Mouse (Mus musculus) CH12.LX (cell line): ENCODE data around the gene Dpp10.

Source experiments
- CTCF ChIP-seq, 2 experiments: IDR thresholded peaks in 1 of 2; conservative IDR thresholded peaks in 1 of 2; 2 replicates each; pipeline ENCODE4 v1.5.1; 2011 to 2012; ENCODE audit warnings: low read depth in 2 of 2, low read length in 2 of 2, improper control_type of control experiment in 1 of 2, inconsistent platforms in 1 of 2, mild to moderate bottlenecking in 1 of 2, moderate library complexity in 1 of 2
- EP300 ChIP-seq: IDR thresholded peaks from 2 replicates; pipeline ENCODE4 v1.6.1; 2011; ENCODE audit warnings: low read length, improper control_type of control experiment
- MAX ChIP-seq: IDR thresholded peaks from 2 replicates; pipeline ENCODE4 v1.6.1; 2011; ENCODE audit warnings: low read length, improper control_type of control experiment
- MAZ ChIP-seq: IDR thresholded peaks from 2 replicates; pipeline ENCODE4 v1.6.1; 2012; ENCODE audit warnings: low read depth, mild to moderate bottlenecking, inconsistent platforms, low read length, improper control_type of control experiment, moderate library complexity
- SMC3 ChIP-seq: IDR thresholded peaks from 2 replicates; pipeline ENCODE4 v1.6.1; 2011; ENCODE audit warnings: low read depth, low read length, improper control_type of control experiment
- TBP ChIP-seq: conservative IDR thresholded peaks from 2 replicates; pipeline ENCODE4 v1.6.1; 2011; ENCODE audit warnings: low read depth, low read length, improper control_type of control experiment
- TCF12 ChIP-seq: IDR thresholded peaks from 2 replicates; pipeline ENCODE4 v1.6.1; 2014; ENCODE audit warnings: low read depth, mild to moderate bottlenecking, inconsistent platforms, low read length, improper control_type of control experiment
- USF2 ChIP-seq: conservative IDR thresholded peaks from 2 replicates; pipeline ENCODE4 v1.6.1; 2011; ENCODE audit warnings: low read depth, low read length, improper control_type of control experiment

DNA sequence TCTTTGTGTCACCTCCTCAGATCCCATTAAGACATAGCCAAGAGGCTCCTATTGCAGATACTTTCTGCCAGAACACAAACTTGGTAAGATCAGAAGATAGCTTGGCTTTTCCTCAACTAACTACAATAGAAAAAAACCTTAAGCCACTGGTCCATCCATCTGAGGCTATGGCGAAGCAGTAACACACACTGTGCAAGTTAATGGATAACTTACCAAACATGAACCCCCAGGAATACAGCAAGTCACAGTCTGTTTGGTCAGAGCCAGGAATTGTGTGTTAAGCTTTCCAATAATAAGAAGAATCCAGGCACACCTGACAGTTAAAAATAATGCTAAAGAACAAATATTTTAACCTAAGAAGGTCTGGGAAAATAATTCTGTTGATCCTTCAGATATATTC is 502.9 kb downstream of the Dpp10 start:
- no peak for TF ChIP-seq MAX
- no peak for TF ChIP-seq MAZ
- TF ChIP-seq USF2: no peak
- TF ChIP-seq TBP: no peak
- TF ChIP-seq SMC3: no peak
- no peak for TF ChIP-seq CTCF (conservative IDR thresholded peaks at IDR 0.05 in 1 of 2, IDR thresholded peaks at IDR 0.05 in 1 of 2; ENCODE audit: low read depth in 2 of 2, low read length in 2 of 2)
- TF ChIP-seq EP300: no peak
- no peak for TF ChIP-seq TCF12
